Comparison of ENCODE assay signal across 8 mouse cellular contexts in the genomic region with DNA sequence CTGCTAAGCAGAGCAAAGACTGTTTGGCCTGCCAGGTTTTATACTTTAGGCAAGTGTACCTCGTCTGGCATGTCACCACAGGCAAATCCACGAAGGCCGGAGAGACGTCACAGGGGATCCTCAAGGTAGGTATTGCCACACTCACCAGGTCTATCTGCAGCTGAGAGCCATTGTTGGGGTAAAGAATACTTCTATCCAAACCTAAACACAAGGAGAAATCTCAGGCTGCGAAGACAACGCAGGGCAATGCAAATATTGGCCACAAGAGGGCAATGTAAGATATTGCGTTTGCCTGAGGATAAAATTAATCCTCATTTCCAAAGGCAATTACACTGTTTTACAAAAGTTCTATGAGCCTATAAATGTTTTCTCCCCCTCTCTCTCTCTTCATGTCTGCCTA. TPM values are rescaled to one million over a fixed set of nuclear protein-coding genes. Genes with fewer than 3 reads are reported as not detected.
DNase-seq lines count a peak whose midpoint lies in the region; ATAC-seq and TF ChIP-seq lines count a peak whose summit lies in the region.

No protein-coding gene starts in this region.

- no peak overlapping the region for H3K4me2 ChIP-seq in kidney, embryonic 14.5 days (replicated peaks; ENCODE audit: low read depth, low read length)
- no peak overlapping the region for H3K4me2 ChIP-seq in midbrain, postnatal 0 days (ENCODE audit: low read depth, low read length, poor library complexity, severe bottlenecking)

- DNase-seq in kidney, adult 18-20 months = peak; percentile 61
- no peak for DNase-seq in G1E (ENCODE audit: low spot score)
- peak; percentile 12 to 22 for DNase-seq in cerebellum, adult 2 months
- peak; percentile 40 for DNase-seq in forelimb bud, embryonic 11.5 days (ENCODE audit: low read depth, low spot score)
- peak; percentile 46 to 49 for DNase-seq in layer of hippocampus, postnatal 14 days (ENCODE audit: low spot score in 2 of 2)
- peak; percentile 63 for DNase-seq in midbrain, postnatal 0 days (ENCODE audit: low spot score)
- DNase-seq in spleen, postnatal 14 days (ENCODE audit: low spot score in 2 of 2) = no peak

- peak; percentile 94 for TF ChIP-seq CTCF in G1E (IDR thresholded peaks at IDR 0.05; ENCODE audit: low read depth, low read length)
- peak; percentile 49 for TF ChIP-seq CTCF in cerebellum, adult 2 months (IDR thresholded peaks at IDR 0.05; ENCODE audit: borderline replicate concordance, insufficient read depth, low read depth, low read length)
- TF ChIP-seq CTCF in midbrain, postnatal 0 days (IDR thresholded peaks at IDR 0.05) = peak; percentile 89

- H3K27me3 ChIP-seq in kidney, embryonic 14.5 days (ENCODE audit: control insufficient read depth, insufficient read depth, low read length) = no peaks in the 10 kb centered on the region
- H3K27me3 ChIP-seq in G1E (ENCODE audit: insufficient read depth, low read length) = no peaks in the 10 kb centered on the region
- H3K27me3 ChIP-seq in cerebellum, adult 2 months (ENCODE audit: control insufficient read depth, insufficient read depth, low read length) = no peaks in the 10 kb centered on the region
- H3K27me3 ChIP-seq in midbrain, postnatal 0 days (ENCODE audit: insufficient read depth, low read length) = no peaks in the 10 kb centered on the region

- no peak overlapping the region for H3K4me3 ChIP-seq in kidney, embryonic 14.5 days (ENCODE audit: low read length)
- H3K4me3 ChIP-seq in G1E (ENCODE audit: low read depth, low read length) = no peak overlapping the region
- no peak overlapping the region for H3K4me3 ChIP-seq in cerebellum, adult 2 months (replicated peaks; ENCODE audit: insufficient read depth, low read depth, low read length)
- H3K4me3 ChIP-seq in midbrain, postnatal 0 days (ENCODE audit: low read depth, low read length) = no peak overlapping the region

- H3K27ac ChIP-seq in kidney, embryonic 14.5 days (ENCODE audit: low read depth, low read length) = no peak overlapping the region
- H3K27ac ChIP-seq in cerebellum, adult 2 months (ENCODE audit: insufficient read depth, low read length) = no peak overlapping the region
- H3K27ac ChIP-seq in midbrain, postnatal 0 days (ENCODE audit: low read depth, low read length) = no peak overlapping the region

- TF ChIP-seq POLR2A in cerebellum, adult 2 months (IDR thresholded peaks at IDR 0.05; ENCODE audit: borderline replicate concordance, insufficient read depth, low read length) = no peak

- no peaks in the 10 kb centered on the region for H3K9me3 ChIP-seq in kidney, embryonic 14.5 days (ENCODE audit: control insufficient read depth, low read length)
- no peaks in the 10 kb centered on the region for H3K9me3 ChIP-seq in G1E (replicated peaks)
- H3K9me3 ChIP-seq in midbrain, postnatal 0 days (ENCODE audit: low read length) = no peaks in the 10 kb centered on the region

- ATAC-seq in kidney, embryonic 14.5 days (ENCODE audit: low FRiP score, low TSS enrichment) = no peak
- ATAC-seq in G1E (ENCODE audit: extremely low read depth, insufficient number of reproducible peaks, low FRiP score, poor library complexity, severe bottlenecking) = no peak
- ATAC-seq in midbrain, postnatal 0 days (ENCODE audit: low FRiP score) = no peak

- no peaks in the 10 kb centered on the region for H3K36me3 ChIP-seq in kidney, embryonic 14.5 days (ENCODE audit: control insufficient read depth, insufficient read depth, low read length)
- H3K36me3 ChIP-seq in G1E (replicated peaks) = no peaks in the 10 kb centered on the region
- H3K36me3 ChIP-seq in midbrain, postnatal 0 days (ENCODE audit: insufficient read depth, low read length) = no peaks in the 10 kb centered on the region

- H3K4me1 ChIP-seq in kidney, embryonic 14.5 days (ENCODE audit: control insufficient read depth, insufficient read depth, low read length) = no peaks in the 10 kb centered on the region
- no peaks in the 10 kb centered on the region for H3K4me1 ChIP-seq in G1E (ENCODE audit: insufficient read depth, low read depth, low read length)
- H3K4me1 ChIP-seq in cerebellum, adult 2 months (ENCODE audit: control insufficient read depth, insufficient read depth, low read length) = no peaks in the 10 kb centered on the region
- no peaks in the 10 kb centered on the region for H3K4me1 ChIP-seq in midbrain, postnatal 0 days (ENCODE audit: insufficient read depth, low read length)

- H3K9ac ChIP-seq in kidney, embryonic 14.5 days (ENCODE audit: low read depth, low read length) = no peak overlapping the region
- no peak overlapping the region for H3K9ac ChIP-seq in midbrain, postnatal 0 days (replicated peaks; ENCODE audit: low read length, poor library complexity, severe bottlenecking)

- WGBS in kidney, embryonic 14.5 days = 30% methylated on average over 7 of the region's 7 CpGs
- 32% methylated on average over 7 of the region's 7 CpGs for WGBS in cerebellum, adult 2 months
- WGBS in midbrain, postnatal 0 days = 28% methylated on average over 7 of the region's 7 CpGs

RNA-seq across cellular contexts. Expression of gene Pkhd1, which starts 5.2 kb away (rescaled TPM):
- polyA plus RNA-seq in kidney, embryonic 14.5 days (2014; fragmentation: Nextera tagmentation; extraction: Ambion mirVana) = 4.6 and 5.0 TPM in 2 replicates
- total RNA-seq in G1E (2014; fragmentation: Nextera tagmentation) (not detected in 2 replicates), G1E (2017) (0.06 and 0.49 TPM in 2 replicates)
- not detected in 2 replicates for polyA plus RNA-seq in G1E (2012)
- polyA plus RNA-seq in cerebellum, adult 2 months (2012; rRNA removed) = 0.02 TPM in 2 replicates
- under 1 TPM; 0.05 to 0.18 TPM for total RNA-seq in layer of hippocampus, postnatal 14 days (2021)
- total RNA-seq in midbrain, postnatal 0 days (2014; rRNA removed) = 0.05 and 0.11 TPM in 2 replicates
- polyA plus RNA-seq in midbrain, postnatal 0 days (2015; fragmentation: Nextera tagmentation; extraction: Ambion mirVana) = not detected in 2 replicates

Comparison
In these comparisons a context has a peak if more than half of its experiments do, and no peak if none do; other contexts are left out.
1. DNase-seq: peak in kidney, adult 18-20 months (single experiment), cerebellum, adult 2 months (2 of 2), forelimb bud, embryonic 11.5 days (single experiment), layer of hippocampus, postnatal 14 days (2 of 2) and midbrain, postnatal 0 days (single experiment); none in G1E (single experiment) and spleen, postnatal 14 days (0 of 2).
2. Peak in every context shown above with its lines, with median percentiles within 50 percentile points of each other: CTCF ChIP-seq.